Mouse (Mus musculus) intestine, postnatal 0 days (tissue): ENCODE data around the gene Spata13. TPM values are rescaled to one million over a fixed set of nuclear protein-coding genes. Genes with fewer than 3 reads are reported as not detected.
A peak's percentile ranks its signal among the peaks of the same experiment; 100 is the strongest.

Experiments
- ATAC-seq: fragments of 200-750 bp; cut with Nextera tagmentation; 2 replicates; pipeline ENCODE4 v1.8.0; 2017; ENCODE audit warnings: mild to moderate bottlenecking, moderate TSS enrichment, moderate library complexity
- H3K27ac ChIP-seq: fragments of 300-500 bp; sonication (generic); 2 replicates; pipeline ENCODE4 v1.5.1; 2014; ENCODE audit warnings: mild to moderate bottlenecking, low read depth, low read length, moderate library complexity
- H3K27me3 ChIP-seq: fragments of 300-500 bp; sonication (generic); replicated peaks from 2 replicates; pipeline ENCODE4 v1.6.1; 2014; ENCODE audit warnings: low read length, mixed read lengths; ENCODE audit not compliant: control insufficient read depth, insufficient read depth
- H3K36me3 ChIP-seq: fragments of 300-500 bp; sonication (generic); 2 replicates; pipeline ENCODE4 v1.6.1; 2014; ENCODE audit warnings: mild to moderate bottlenecking, moderate library complexity; ENCODE audit not compliant: control insufficient read depth, insufficient read depth
- H3K4me1 ChIP-seq: fragments of 300-500 bp; sonication (generic); replicated peaks from 2 replicates; pipeline ENCODE4 v1.6.1; 2014; ENCODE audit warnings: antibody characterized with exemption, low read length, mixed read lengths; ENCODE audit not compliant: control insufficient read depth, insufficient read depth
- H3K4me2 ChIP-seq: fragments of 300-500 bp; sonication (generic); replicated peaks from 2 replicates; pipeline ENCODE4 v1.6.1; 2014; ENCODE audit warnings: low read depth, mild to moderate bottlenecking, moderate library complexity
- H3K4me3 ChIP-seq: fragments of 300-500 bp; sonication (generic); 2 replicates; pipeline ENCODE4 v1.5.1; 2014; ENCODE audit warnings: low read depth, low read length
- H3K9ac ChIP-seq: fragments of 300-500 bp; sonication (generic); 2 replicates; pipeline ENCODE4 v1.6.1; 2014; ENCODE audit warnings: mild to moderate bottlenecking, low read depth, low read length
- H3K9me3 ChIP-seq: fragments of 300-500 bp; sonication (generic); 2 replicates; pipeline ENCODE4 v1.6.1; 2016; ENCODE audit warnings: mixed run types; ENCODE audit not compliant: control insufficient read depth
- CTCF ChIP-seq: sonication (generic); IDR thresholded peaks from 2 replicates; pipeline ENCODE4 v1.5.1; 2016; ENCODE audit warnings: low read depth, mild to moderate bottlenecking, control low read depth, antibody characterized with exemption, moderate library complexity
- WGBS: fragments of 180-500 bp; shearing (Covaris S2); extraction: QIAGEN DNeasy Blood & Tissue Kit; methylation state at CpG from one replicate; pipeline ENCODE4 v1.1.7; 2014; 5-methylcytosine and 5-hydroxymethylcytosine counted together
- polyA plus RNA-seq: library from polyadenylated mRNA; unstranded; fragments of >200 nt; fragmentation: Nextera tagmentation; extraction: Ambion mirVana; gene quantifications from 2 replicates; pipeline ENCODE4 v1.2.1, GENCODE M21; 2015

Spata13 gene
- polyA plus RNA-seq, 1 experiment from 2014 or later = 10.2 TPM

- no peak for TF ChIP-seq CTCF
- no peak for ATAC-seq
- 66% methylated on average over 5 of the region's 5 CpGs for WGBS
- Histone ChIP-seq H3K4me2 (no peak overlapping the region), H3K36me3 (peaks cover 50% of the 10 kb centered on the region), H3K9me3 (no peaks in the 10 kb centered on the region), H3K9ac (no peak overlapping the region), H3K4me3 (no peak overlapping the region), H3K4me1 (no peaks in the 10 kb centered on the region), H3K27me3 (no peaks in the 10 kb centered on the region), H3K27ac (no peak overlapping the region)
These were observed 77.4 kb downstream of the Spata13 start for GRCm38 (mm10) chr14:60711161-60711560.

- Histone ChIP-seq H3K4me1 (no peaks in the 10 kb centered on the region), H3K9me3 (no peaks in the 10 kb centered on the region), H3K4me2 (no peak overlapping the region), H3K36me3 (peaks cover 50% of the 10 kb centered on the region), H3K27ac (no peak overlapping the region), H3K27me3 (no peaks in the 10 kb centered on the region), H3K4me3 (no peak overlapping the region), H3K9ac (no peak overlapping the region)
- peak; percentile 64 for TF ChIP-seq CTCF
- 85% methylated on average over 6 of the region's 6 CpGs for WGBS
- no peak for ATAC-seq
These were observed 77.9 kb downstream of the Spata13 start for GRCm38 (mm10) chr14:60711590-60712288.

- no peak for ATAC-seq
- Histone ChIP-seq H3K4me1 (no peaks in the 10 kb centered on the region), H3K27ac (no peak overlapping the region), H3K9ac (no peak overlapping the region), H3K27me3 (no peaks in the 10 kb centered on the region), H3K4me3 (no peak overlapping the region), H3K36me3 (peaks cover 44% of the 10 kb centered on the region), H3K9me3 (no peaks in the 10 kb centered on the region), H3K4me2 (no peak overlapping the region)
- WGBS = 89% methylated on average over 11 of the region's 11 CpGs
- no peak for TF ChIP-seq CTCF
These were observed 78.6 kb downstream of the Spata13 start for GRCm38 (mm10) chr14:60712289-60712830.

GRCm38 (mm10) chr14:60715686-60716085 is 81.9 kb downstream of the Spata13 start:
- 87% methylated on average over 5 of the region's 5 CpGs for WGBS
- TF ChIP-seq CTCF = no peak
- Histone ChIP-seq H3K27me3 (no peaks in the 10 kb centered on the region), H3K27ac (no peak overlapping the region), H3K9me3 (no peaks in the 10 kb centered on the region), H3K36me3 (peaks cover 44% of the 10 kb centered on the region), H3K9ac (no peak overlapping the region), H3K4me2 (no peak overlapping the region), H3K4me3 (no peak overlapping the region), H3K4me1 (no peaks in the 10 kb centered on the region)
- ATAC-seq = no peak

GRCm38 (mm10) chr14:60721304-60721703 is 87.5 kb downstream of the Spata13 start:
- Histone ChIP-seq H3K36me3 (peaks cover 10% of the 10 kb centered on the region; the same call in 1 of the 2 replicates), H3K27me3 (no peaks in the 10 kb centered on the region), H3K4me3 (no peak overlapping the region), H3K4me1 (peaks cover 9% of the 10 kb centered on the region; the same call in 1 of the 2 replicates), H3K9ac (no peak overlapping the region), H3K27ac (no peak overlapping the region), H3K9me3 (no peaks in the 10 kb centered on the region), H3K4me2 (no peak overlapping the region)
- 39% methylated on average over 8 of the region's 8 CpGs for WGBS
- ATAC-seq = peak; percentile 32
- no peak for TF ChIP-seq CTCF

GRCm38 (mm10) chr14:60721938-60722337 is 88.1 kb downstream of the Spata13 start:
- ATAC-seq = no peak
- H3K9ac ChIP-seq = no peak overlapping the region
- WGBS = 63% methylated on average over 3 of the region's 3 CpGs
- no peaks in the 10 kb centered on the region for H3K27me3 ChIP-seq
- no peak overlapping the region for H3K27ac ChIP-seq
- H3K36me3 ChIP-seq = peaks cover 10% of the 10 kb centered on the region; the same call in 1 of the 2 replicates
- no peak for TF ChIP-seq CTCF
- no peak overlapping the region for H3K4me2 ChIP-seq
- no peak overlapping the region for H3K4me3 ChIP-seq
- no peaks in the 10 kb centered on the region for H3K9me3 ChIP-seq
- H3K4me1 ChIP-seq = peaks cover 9% of the 10 kb centered on the region; the same call in 1 of the 2 replicates
